Mouse (Mus musculus) testis, adult 2 months (tissue): Measurements from ENCODE around the gene Vmn1r207-ps. TPM values are rescaled to one million over a fixed set of nuclear protein-coding genes. Genes with fewer than 3 reads are reported as not detected.
"Not testable (repeated sequence)": the region's sequence is repeated elsewhere in the genome, so short reads cannot be mapped to it uniquely, and the experiment has no call there.

Experiments
- H3K27ac ChIP-seq: fragments of 200-500 bp; 2 replicates; pipeline ENCODE4 v1.5.1; 2012; ENCODE audit warnings: low read depth, low read length; ENCODE audit not compliant: control insufficient read depth, insufficient read depth
- H3K27me3 ChIP-seq: fragments of 200-500 bp; 2 replicates; pipeline ENCODE4 v1.6.1; 2012; ENCODE audit warnings: mild to moderate bottlenecking, low read length, moderate library complexity; ENCODE audit not compliant: control insufficient read depth, insufficient read depth
- H3K36me3 ChIP-seq: fragments of 200-500 bp; 2 replicates; pipeline ENCODE4 v1.6.1; 2012; ENCODE audit warnings: mild to moderate bottlenecking, low read length; ENCODE audit not compliant: control insufficient read depth, insufficient read depth
- H3K4me1 ChIP-seq: fragments of 200-500 bp; 2 replicates; pipeline ENCODE4 v1.6.1; 2012; ENCODE audit warnings: low read length; ENCODE audit not compliant: control insufficient read depth, insufficient read depth
- H3K4me3 ChIP-seq: fragments of 200-500 bp; 2 replicates; pipeline ENCODE4 v1.5.1; 2012; ENCODE audit warnings: low read depth, mild to moderate bottlenecking, low read length, moderate library complexity, mixed read lengths; ENCODE audit not compliant: control insufficient read depth
- POLR2A ChIP-seq: fragments of 200-500 bp; IDR thresholded peaks from 2 replicates; pipeline ENCODE4 v1.6.1; 2012; ENCODE audit warnings: low read depth, mild to moderate bottlenecking, inconsistent platforms, low read length, moderate library complexity; ENCODE audit not compliant: control insufficient read depth
- polyA plus RNA-seq: library from polyadenylated mRNA; depleted of rRNA; stranded (reverse); fragments of >200 nt; gene quantifications from 2 replicates; pipeline ENCODE4 v1.2.3, GENCODE M21; 2012; rRNA removed

Vmn1r207-ps gene
- not detected in 2 replicates for polyA plus RNA-seq

GRCm38 (mm10) chr13:22729529-22729928 lies at the start of gene Vmn1r207-ps:
Gene Vmn1r207-ps, minus strand, starts transcription at chr13:22729629.
- not testable (repeated sequence) for H3K36me3 ChIP-seq, H3K27ac ChIP-seq, H3K4me1 ChIP-seq, H3K27me3 ChIP-seq, H3K4me3 ChIP-seq

GRCm38 (mm10) chr13:22777300-22777699 lies 47.9 kb upstream of the Vmn1r207-ps start, which contains the start of gene Vmn1r208:
Gene Vmn1r208, minus strand, starts transcription at chr13:22777400.
- not testable (repeated sequence) for H3K27ac ChIP-seq, H3K4me3 ChIP-seq, H3K27me3 ChIP-seq, H3K36me3 ChIP-seq, H3K4me1 ChIP-seq

GRCm38 (mm10) chr13:22771592-22771991 lies 42.2 kb upstream of the Vmn1r207-ps start:
- H3K4me1 ChIP-seq, H3K27me3 ChIP-seq, H3K4me3 ChIP-seq, H3K27ac ChIP-seq, H3K36me3 ChIP-seq: not testable (repeated sequence)

GRCm38 (mm10) chr13:22747524-22747923 lies 18.1 kb upstream of the Vmn1r207-ps start:
- Histone ChIP-seq H3K27me3 (no peaks in the 10 kb centered on the region), H3K36me3 (no peaks in the 10 kb centered on the region), H3K4me1 (no peaks in the 10 kb centered on the region), H3K4me3 (no peak overlapping the region), H3K27ac (no peak overlapping the region)
- TF ChIP-seq POLR2A, result no peak

GRCm38 (mm10) chr13:22706947-22707346 lies 22.5 kb downstream of the Vmn1r207-ps start:
- H3K27me3 ChIP-seq, H3K4me1 ChIP-seq, H3K4me3 ChIP-seq, H3K27ac ChIP-seq, H3K36me3 ChIP-seq: not testable (repeated sequence)

- not testable (repeated sequence) for H3K4me3 ChIP-seq, H3K27me3 ChIP-seq, H3K4me1 ChIP-seq, H3K36me3 ChIP-seq, H3K27ac ChIP-seq
Observed at GRCm38 (mm10) chr13:22702951-22703350, 26.5 kb downstream of the Vmn1r207-ps start.

Other genes starting within 250 kb of the Vmn1r207-ps start
- gene Vmn1r202, start 224.2 kb downstream of the Vmn1r207-ps start, polyA plus RNA-seq, result not detected in 2 replicates
- not detected in 2 replicates for gene Vmn1r203, start 211.5 kb downstream of the Vmn1r207-ps start, polyA plus RNA-seq
- not detected in 2 replicates for gene Vmn1r204, start 176.4 kb downstream of the Vmn1r207-ps start, polyA plus RNA-seq
- gene Vmn1r205, start 136.6 kb downstream of the Vmn1r207-ps start, polyA plus RNA-seq, result not detected in 2 replicates
- gene Vmn1r206, start 105.4 kb downstream of the Vmn1r207-ps start, polyA plus RNA-seq, result not detected in 2 replicates
- not detected in 2 replicates for gene Vmn1r208, start 47.8 kb upstream of the Vmn1r207-ps start, polyA plus RNA-seq
- not detected in 2 replicates for gene Vmn1r209, start 80.1 kb upstream of the Vmn1r207-ps start, polyA plus RNA-seq
- not detected in 2 replicates for gene Vmn1r210, start 101.7 kb upstream of the Vmn1r207-ps start, polyA plus RNA-seq
- gene Vmn1r211, start 127.9 kb upstream of the Vmn1r207-ps start, polyA plus RNA-seq, result not detected in 2 replicates
- gene Vmn1r212, start 154.6 kb upstream of the Vmn1r207-ps start, polyA plus RNA-seq, result not detected in 2 replicates